Mouse (Mus musculus) layer of hippocampus, postnatal 25 days (tissue): Measurements from ENCODE around the gene Pgr. TPM values are rescaled to one million over a fixed set of nuclear protein-coding genes. Genes with fewer than 3 reads are reported as not detected.

Experiments
- total RNA-seq, 2 experiments: library from RNA; stranded (reverse); gene quantifications; 2 replicates each; pipeline ENCODE4 v1.2.3; 2021

Gene Pgr
- total RNA-seq, 2 experiments from 2014 or later = 10.4 to 11.2 TPM

Other genes starting within 250 kb of the Pgr start
- gene Gm16485, start 72.0 kb downstream of the Pgr start, total RNA-seq = 1 to 10 TPM; 4.9 to 6.4 TPM